Mouse (Mus musculus) Patski (cell line): ENCODE data around the gene Tnks2. TPM values are rescaled to one million over a fixed set of nuclear protein-coding genes. Genes with fewer than 3 reads are reported as not detected.

Experiments used
- ATAC-seq: fragments of 100-300 bp; one replicate; pipeline ENCODE4 v1.8.0; 2021
- CTCF ChIA-PET: fragments of 350-600 bp; sonication (Branson Sonifier 250); formaldehyde crosslinking; loops from one replicate; lab custom pipeline; 2022; ENCODE audit warnings: inconsistent platforms; lab: Charles Lee
- POLR2A ChIA-PET: fragments of 350-600 bp; sonication (Branson Sonifier 250); formaldehyde crosslinking; loops from one replicate; lab custom pipeline; 2022; ENCODE audit warnings: antibody characterized with exemption, inconsistent platforms; lab: Charles Lee
- DNase-seq: peaks from one replicate; pipeline ENCODE4 v3.0.0-alpha.2; 2011; ENCODE audit warnings: low read depth, low spot score
- H3K27me3 ChIP-seq: fragments of 371-371 bp; one replicate; pipeline ENCODE4 v1.5.1; 2021
- CTCF ChIP-seq: fragments of 100-300 bp; IDR thresholded peaks from one replicate; pipeline ENCODE4 v1.5.1; 2021
- in situ Hi-C: fragments of 300-500 bp; cut with MboI; formaldehyde crosslinking; loops from 3 replicates; pipeline ENCODE4 v1.11.1; 2018; ENCODE audit warnings: low pct_unique_long_range_greater_than_20kb, mixed read lengths
- polyA plus RNA-seq: library from polyadenylated mRNA; unstranded; gene quantifications from one replicate; pipeline ENCODE4 v1.2.3, GENCODE M21; 2021

Tnks2 gene
- polyA plus RNA-seq, 1 experiment from 2014 or later, result 117 TPM

- H3K27me3 ChIP-seq, result no peaks in the 10 kb centered on the region
- CTCF ChIA-PET, result interaction anchor here (0.9 to 2.5 kb wide), 4 partner anchors 29 to 78 kb away, joined by 3 to 9 read pairs (median 4); no protein-coding TSS in a partner anchor
- POLR2A ChIA-PET, result interaction anchor here (0.7 to 1.0 kb wide), 3 partner anchors 8 to 520 kb away, joined by 3 to 6 read pairs (median 3); no protein-coding TSS in a partner anchor
- in situ Hi-C loops, result loop anchor here (10.0 kb wide), 1 partner anchor 812 kb away; no protein-coding TSS in a partner anchor
- DNase-seq (no peak), ATAC-seq (no peak)
- no peak for TF ChIP-seq CTCF
These were observed 92.7 kb downstream of the Tnks2 start for GRCm38 (mm10) chr19:36926553-36927236.

GRCm38 (mm10) chr19:36927800-36928361 is 93.8 kb downstream of the Tnks2 start:
- no peak for TF ChIP-seq CTCF
- in situ Hi-C loops, result loop anchor here (10.0 kb wide), 1 partner anchor 813 kb away; no protein-coding TSS in a partner anchor
- ATAC-seq (no peak), DNase-seq (no peak)
- ChIA-PET CTCF (interaction anchor here (0.6 to 1.4 kb wide), 5 partner anchors 11 to 77 kb away, joined by 3 to 4 read pairs (median 3); no protein-coding TSS in a partner anchor), POLR2A (interaction anchor here (0.6 to 0.7 kb wide), 2 partner anchors 10 to 1048 kb away, joined by 3 read pairs; no protein-coding TSS in a partner anchor)
- H3K27me3 ChIP-seq, result no peaks in the 10 kb centered on the region

GRCm38 (mm10) chr19:36929816-36930215 is 95.8 kb downstream of the Tnks2 start:
- DNase-seq, result no peak
- no peak for ATAC-seq
- in situ Hi-C loops, result loop anchor here (10.0 kb wide), 1 partner anchor 815 kb away; no protein-coding TSS in a partner anchor
- POLR2A ChIA-PET, result interaction anchor here (0.6 to 1.2 kb wide), 3 partner anchors 8 to 180 kb away, joined by 3 to 5 read pairs (median 3); no protein-coding TSS in a partner anchor
- H3K27me3 ChIP-seq, result no peaks in the 10 kb centered on the region
- TF ChIP-seq CTCF, result no peak
- CTCF ChIA-PET, result interaction anchor here (1.6 kb wide), 1 partner anchor 13 kb away, joined by 3 read pairs; no protein-coding TSS in a partner anchor

- CTCF ChIA-PET, result interaction anchor here (1.7 kb wide), 1 partner anchor 11 kb away, joined by 3 read pairs; no protein-coding TSS in a partner anchor
- no peak for TF ChIP-seq CTCF
- ATAC-seq (no peak), DNase-seq (no peak)
- POLR2A ChIA-PET, result no interaction called here
- in situ Hi-C loops, result no loop called here
- H3K27me3 ChIP-seq, result no peaks in the 10 kb centered on the region
These were observed 98.1 kb downstream of the Tnks2 start for GRCm38 (mm10) chr19:36932097-36932496.

- no peak for DNase-seq
- ChIA-PET POLR2A (no interaction called here), CTCF (no interaction called here)
- no peaks in the 10 kb centered on the region for H3K27me3 ChIP-seq
- TF ChIP-seq CTCF, result no peak
- ATAC-seq, result no peak
- in situ Hi-C loops, result no loop called here
These were observed 98.6 kb downstream of the Tnks2 start for GRCm38 (mm10) chr19:36932613-36933012.

GRCm38 (mm10) chr19:36936285-36936684 is 102.3 kb downstream of the Tnks2 start:
- in situ Hi-C loops, result no loop called here
- ChIA-PET CTCF (no interaction called here), POLR2A (no interaction called here)
- DNase-seq (no peak), ATAC-seq (no peak)
- TF ChIP-seq CTCF, result no peak
- H3K27me3 ChIP-seq, result no peaks in the 10 kb centered on the region

GRCm38 (mm10) chr19:36938008-36938407 is 104.0 kb downstream of the Tnks2 start:
- no peaks in the 10 kb centered on the region for H3K27me3 ChIP-seq
- DNase-seq, result no peak
- TF ChIP-seq CTCF, result no peak
- CTCF ChIA-PET, result no interaction called here
- in situ Hi-C loops, result no loop called here
- ATAC-seq, result no peak
- POLR2A ChIA-PET, result interaction anchor here (0.6 to 1.1 kb wide), 2 partner anchors 8 to 10 kb away, joined by 3 to 5 read pairs; no protein-coding TSS in a partner anchor

- no peaks in the 10 kb centered on the region for H3K27me3 ChIP-seq
- in situ Hi-C loops, result no loop called here
- no peak for ATAC-seq
- ChIA-PET POLR2A (interaction anchor here (0.7 to 1.9 kb wide), 2 partner anchors 12 to 134 kb away, joined by 3 to 7 read pairs; no protein-coding TSS in a partner anchor), CTCF (no interaction called here)
- no peak for TF ChIP-seq CTCF
- no peak for DNase-seq
These were observed 106.0 kb downstream of the Tnks2 start for GRCm38 (mm10) chr19:36940064-36940463.

Other genes with a start within 250 kb of the Tnks2 start
- gene Ppp1r3c, start 97.6 kb upstream of the Tnks2 start, polyA plus RNA-seq, result 0.08 TPM
- gene Fgfbp3, start 85.4 kb downstream of the Tnks2 start, polyA plus RNA-seq, result 2.6 TPM
- 24.3 TPM for gene Btaf1, start 91.8 kb downstream of the Tnks2 start, polyA plus RNA-seq